Mouse (Mus musculus) ES-E14 (cell line): ENCODE data around the gene Btd. TPM values are rescaled to one million over a fixed set of nuclear protein-coding genes. Genes with fewer than 3 reads are reported as not detected.

Source experiments
- DNase-seq: peaks from one replicate; pipeline ENCODE4 v3.0.0-alpha.2; 2013; ENCODE audit warnings: low read depth, low spot score
- H3K27ac ChIP-seq: 2 replicates; pipeline ENCODE4 v1.5.1; 2012; ENCODE audit warnings: low read depth, mild to moderate bottlenecking, low read length, moderate library complexity, mixed read lengths; ENCODE audit not compliant: poor library complexity, insufficient read depth, severe bottlenecking
- H3K36me3 ChIP-seq: 2 replicates; pipeline ENCODE4 v1.6.1; 2012; ENCODE audit warnings: mild to moderate bottlenecking, low read length, moderate library complexity, mixed read lengths; ENCODE audit not compliant: control insufficient read depth, poor library complexity, insufficient read depth, severe bottlenecking
- H3K4me1 ChIP-seq, 2 experiments: fragments of 150-350 bp in 1 of 2; sonication (generic) in 1 of 2; 2 replicates each; pipeline ENCODE4 v1.6.1; 2012; ENCODE audit warnings: low read length in 2 of 2, mild to moderate bottlenecking in 1 of 2, mixed read lengths in 1 of 2; ENCODE audit not compliant: control insufficient read depth in 2 of 2, insufficient read depth in 2 of 2, poor library complexity in 1 of 2
- H3K4me3 ChIP-seq, 2 experiments: fragments of 150-350 bp in 1 of 2; sonication (generic) in 1 of 2; 2 replicates each; pipeline ENCODE4 v1.5.1; 2012; ENCODE audit warnings: low read length in 2 of 2, low read depth in 1 of 2, mild to moderate bottlenecking in 1 of 2, mixed read lengths in 1 of 2; ENCODE audit not compliant: insufficient read depth in 1 of 2, poor library complexity in 1 of 2, severe bottlenecking in 1 of 2
- H3K9ac ChIP-seq: 2 replicates; pipeline ENCODE4 v1.6.1; 2012; ENCODE audit warnings: low read depth, mild to moderate bottlenecking, low read length, mixed read lengths; ENCODE audit not compliant: poor library complexity, insufficient read depth, severe bottlenecking
- H3K9me3 ChIP-seq: fragments of 150-350 bp; sonication (generic); 2 replicates; pipeline ENCODE4 v1.6.1; 2012; ENCODE audit warnings: low read depth, mild to moderate bottlenecking, low read length; ENCODE audit not compliant: control insufficient read depth, insufficient read depth
- CHD2 ChIP-seq: IDR thresholded peaks from 2 replicates; pipeline ENCODE4 v1.6.1; 2014; ENCODE audit warnings: mild to moderate bottlenecking, low read depth, low read length, inconsistent platforms
- HCFC1 ChIP-seq: IDR thresholded peaks from 2 replicates; pipeline ENCODE4 v1.6.1; 2012; ENCODE audit warnings: low read length, inconsistent platforms, borderline replicate concordance; ENCODE audit not compliant: insufficient read depth
- MAFK ChIP-seq: IDR thresholded peaks from 2 replicates; pipeline ENCODE4 v1.6.1; 2014; ENCODE audit warnings: mild to moderate bottlenecking, low read depth, low read length, inconsistent platforms; ENCODE audit not compliant: insufficient read depth
- ZC3H11A ChIP-seq: IDR thresholded peaks from 2 replicates; pipeline ENCODE4 v1.6.1; 2012; ENCODE audit warnings: low read depth, mild to moderate bottlenecking, inconsistent platforms, low read length, borderline replicate concordance
- ZNF384 ChIP-seq: IDR thresholded peaks from 2 replicates; pipeline ENCODE4 v1.6.1; 2012; ENCODE audit warnings: low read depth, low read length, inconsistent platforms
- in situ Hi-C, 2 experiments: fragments of 600-800 bp; cut with MboI; formaldehyde crosslinking; loops; one replicate each; pipeline ENCODE4 v1.15.1; 2025; ENCODE audit warnings: low sequenced_read_pairs in 2 of 2, inconsistent platforms in 1 of 2; ENCODE audit not compliant: unreplicated experiment in 2 of 2
- total RNA-seq: library from RNA; depleted of rRNA; stranded (reverse); fragments of 300-350 nt; gene quantifications from 2 replicates; pipeline ENCODE4 v1.2.3, GENCODE M21; 2012

The Btd gene
- total RNA-seq, 1 experiment, result 8.1 TPM

GRCm38 (mm10) chr14:31652624-31653023, 11.8 kb downstream of the Btd start:
- in situ Hi-C loops, result loop anchor here in 1 of 2 experiments (25.0 kb wide), 1 partner anchor 410 kb away; no protein-coding TSS in a partner anchor
- Histone ChIP-seq H3K4me1 (peaks cover 0 to 2% of the 10 kb centered on the region in 2 experiments; a peak in 1 of 4 replicates), H3K9me3 (no peaks in the 10 kb centered on the region), H3K9ac (no peak overlapping the region), H3K27ac (no peak overlapping the region), H3K36me3 (no peaks in the 10 kb centered on the region), H3K4me3 (no peak overlapping the region)
- no peak for DNase-seq
- TF ChIP-seq ZNF384 (no peak), HCFC1 (no peak), ZC3H11A (no peak), MAFK (no peak), CHD2 (no peak)

GRCm38 (mm10) chr14:31653101-31653875, 12.5 kb downstream of the Btd start:
- H3K27ac ChIP-seq, result no peak overlapping the region
- no peak for DNase-seq

GRCm38 (mm10) chr14:31654816-31655215, 14.0 kb downstream of the Btd start:
- no peak for TF ChIP-seq ZC3H11A
- no peak for TF ChIP-seq CHD2
- no peak for TF ChIP-seq HCFC1
- TF ChIP-seq MAFK, result no peak
- no peak for TF ChIP-seq ZNF384
- in situ Hi-C loops, result loop anchor here in 1 of 2 experiments (25.0 kb wide), 1 partner anchor 407 kb away; no protein-coding TSS in a partner anchor
- DNase-seq, result no peak
- peaks cover 0 to 2% of the 10 kb centered on the region in 2 experiments; a peak in 1 of 4 replicates for H3K4me1 ChIP-seq
- no peak overlapping the region for H3K4me3 ChIP-seq
- H3K36me3 ChIP-seq, result no peaks in the 10 kb centered on the region
- H3K9ac ChIP-seq, result no peak overlapping the region
- no peak overlapping the region for H3K27ac ChIP-seq
- H3K9me3 ChIP-seq, result no peaks in the 10 kb centered on the region

More at GRCm38 (mm10) chr14:31653101-31653875, 12.5 kb downstream of the Btd start:
- Histone ChIP-seq H3K4me3 (no peak overlapping the region), H3K9me3 (no peaks in the 10 kb centered on the region), H3K4me1 (peaks cover 0 to 2% of the 10 kb centered on the region in 2 experiments; a peak in 1 of 4 replicates), H3K36me3 (no peaks in the 10 kb centered on the region), H3K9ac (no peak overlapping the region)
- in situ Hi-C loops, result loop anchor here in 1 of 2 experiments (25.0 kb wide), 1 partner anchor 409 kb away; no protein-coding TSS in a partner anchor
- TF ChIP-seq CHD2, result no peak
- no peak for TF ChIP-seq ZC3H11A
- no peak for TF ChIP-seq ZNF384
- TF ChIP-seq HCFC1, result no peak
- no peak for TF ChIP-seq MAFK

- H3K4me1 ChIP-seq, result peaks cover 0 to 2% of the 10 kb centered on the region in 2 experiments; a peak in 1 of 4 replicates
- H3K9ac ChIP-seq, result no peak overlapping the region
- no peaks in the 10 kb centered on the region for H3K36me3 ChIP-seq
- TF ChIP-seq HCFC1 (no peak), ZC3H11A (no peak)
- no peaks in the 10 kb centered on the region for H3K9me3 ChIP-seq
- H3K4me3 ChIP-seq, result no peak overlapping the region
- no peak overlapping the region for H3K27ac ChIP-seq
- DNase-seq, result no peak
- in situ Hi-C loops, result loop anchor here in 1 of 2 experiments (25.0 kb wide), 1 partner anchor 407 kb away; no protein-coding TSS in a partner anchor
Observed at GRCm38 (mm10) chr14:31655406-31655805, 14.6 kb downstream of the Btd start.
